Mouse (Mus musculus) c-Kit-positive CD71-positive TER-119-negative erythroid progenitor cells, embryonic 14.5 days (primary cell): ENCODE measurements at regions not wholly inside any gene's neighbourhood (a gene's known extent, or its start where the extent isn't known, plus 50 kb on each side); places are given as distances from the start of the nearest gene placed in this dataset.

Experiments
- DNase-seq: peaks from one replicate; pipeline ENCODE4 v3.0.0-alpha.2; 2013; ENCODE audit warnings: low read depth

DNA sequence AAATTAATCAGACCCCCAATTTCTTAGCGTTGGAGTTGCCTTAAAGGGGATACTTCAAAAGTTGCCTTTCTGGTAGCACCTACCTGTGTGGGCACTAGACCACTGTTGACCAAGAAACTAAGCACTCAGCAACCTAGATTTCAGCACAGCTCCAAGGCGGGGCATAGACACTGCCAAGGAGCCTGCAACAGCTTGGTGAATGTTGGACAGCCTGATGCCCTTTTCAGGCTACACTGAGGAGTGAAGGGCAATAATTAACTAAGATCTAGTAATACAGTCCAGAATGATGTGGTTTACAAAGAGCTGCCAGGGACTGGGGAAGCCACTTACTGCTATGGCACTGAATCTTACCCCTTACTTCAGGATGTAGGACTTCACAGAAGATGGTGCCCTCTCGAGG, 304.9 kb downstream of the Satb1 start:
- no peak for DNase-seq

DNA sequence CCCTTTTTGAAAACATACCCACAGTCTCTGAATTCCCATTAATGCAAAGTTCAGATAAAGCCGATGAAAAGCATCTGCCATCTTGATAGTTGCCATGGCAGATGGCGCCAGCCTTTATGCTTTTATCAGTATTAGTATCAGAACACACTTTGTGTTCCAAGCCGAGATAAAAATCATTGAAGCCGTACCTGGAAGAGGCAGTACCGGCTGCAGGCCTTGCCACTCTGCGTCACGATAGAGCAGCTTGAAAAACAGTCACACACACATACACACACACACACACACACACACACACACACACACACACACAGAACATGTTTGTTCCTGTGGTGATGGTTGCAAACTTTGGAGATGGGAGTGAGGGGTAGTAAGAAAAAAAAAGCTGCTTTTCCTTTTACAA, 306.2 kb downstream of the Satb1 start:
- no peak for DNase-seq

DNA sequence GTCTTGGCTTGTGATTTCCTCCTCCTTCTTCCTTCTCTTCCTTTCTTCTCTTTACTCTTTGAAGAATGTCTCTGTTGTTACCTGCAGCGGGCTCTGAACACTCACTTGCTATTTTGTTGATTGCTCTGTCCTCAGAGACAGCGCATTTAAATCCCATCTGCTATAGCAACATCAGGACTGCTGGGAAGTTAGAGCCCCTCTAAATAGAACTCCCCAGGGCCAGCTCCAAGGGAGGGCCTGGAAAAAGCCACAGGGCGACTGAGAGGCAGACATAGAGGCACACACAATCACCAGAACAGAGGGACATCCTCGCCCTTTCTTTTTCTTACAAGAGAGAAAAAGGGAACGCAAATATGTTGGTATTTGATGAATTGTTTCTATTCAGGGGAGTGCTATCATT, 306.6 kb downstream of the Satb1 start:
- DNase-seq = no peak

DNA sequence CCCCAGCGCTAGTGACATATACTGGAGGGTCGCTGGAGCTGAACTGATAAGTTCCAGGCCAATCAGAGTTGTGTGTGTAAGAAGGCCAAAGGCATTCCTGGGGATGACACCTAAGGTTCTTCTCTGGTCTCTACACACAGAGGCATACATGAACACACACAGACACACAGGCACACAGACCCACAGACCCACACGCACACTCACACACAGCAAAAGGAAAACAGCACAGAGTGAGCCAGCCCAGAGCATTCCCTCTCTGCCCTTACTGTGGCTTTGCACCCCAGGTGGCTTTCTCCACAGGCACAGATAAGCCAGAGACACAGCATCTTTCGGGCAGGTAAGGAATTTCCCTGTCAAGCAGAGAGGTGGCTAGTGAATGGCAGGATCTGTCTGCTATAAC, 307.1 kb downstream of the Satb1 start:
- no peak for DNase-seq

DNA sequence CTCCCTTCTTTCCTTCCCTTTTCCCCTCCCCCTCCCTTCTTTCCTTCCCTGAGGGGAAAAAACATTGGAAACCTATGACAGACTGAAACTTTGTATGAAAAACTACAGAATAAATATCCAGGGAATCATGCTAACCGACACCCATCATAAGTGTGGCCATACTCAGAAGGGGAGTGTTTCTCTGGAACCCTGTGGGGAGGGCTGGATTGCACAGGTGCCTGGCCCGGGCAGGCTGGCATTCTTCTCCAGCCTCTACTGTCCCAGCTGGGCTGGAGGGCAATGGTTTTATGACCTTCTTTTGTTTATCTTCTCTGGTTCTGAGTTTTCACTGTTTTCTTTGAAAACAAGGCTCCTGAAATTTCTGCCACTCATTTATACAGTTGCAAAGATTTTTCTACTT, 307.9 kb downstream of the Satb1 start:
- DNase-seq = no peak

DNA sequence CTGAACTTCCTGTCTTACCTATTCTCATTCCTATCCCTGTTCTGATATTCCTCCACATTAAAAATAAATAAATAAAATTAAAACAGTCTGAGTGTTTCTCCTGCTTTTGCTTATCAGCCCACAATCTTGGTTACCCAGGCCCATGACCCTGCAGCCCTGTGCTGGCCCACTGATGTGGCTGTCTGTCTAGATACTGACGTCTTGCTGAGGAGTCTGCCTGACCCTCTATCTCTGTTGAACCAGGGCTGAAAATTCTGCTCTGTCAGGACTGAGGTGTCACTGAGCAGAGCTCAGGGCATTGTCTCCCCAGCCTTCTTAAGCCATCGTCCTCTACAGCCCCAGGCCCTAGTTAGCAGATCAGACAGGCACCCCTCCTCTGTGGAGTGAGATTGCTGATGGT, 321.2 kb downstream of the Satb1 start:
- DNase-seq = no peak

DNA sequence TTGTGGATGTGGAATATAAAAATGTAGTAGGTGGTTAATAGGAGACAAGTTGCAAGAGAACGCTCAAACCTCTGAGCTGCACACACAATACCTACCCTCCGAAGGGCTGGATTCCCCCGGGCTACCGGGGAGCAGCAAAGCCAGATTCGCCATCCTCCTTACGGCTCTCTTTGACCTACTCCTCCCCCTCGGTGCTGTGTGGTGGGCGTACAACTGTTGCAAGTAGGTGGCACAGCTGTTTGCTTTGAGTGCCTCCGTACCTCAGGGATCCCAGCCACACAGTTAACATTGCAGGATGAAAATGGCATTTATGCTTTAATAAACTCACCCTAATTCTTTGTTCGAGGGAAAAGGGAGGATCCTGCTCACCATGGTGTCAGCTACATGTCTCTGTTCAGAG, 321.6 kb upstream of the Tbc1d5 start:
- DNase-seq = no peak

DNA sequence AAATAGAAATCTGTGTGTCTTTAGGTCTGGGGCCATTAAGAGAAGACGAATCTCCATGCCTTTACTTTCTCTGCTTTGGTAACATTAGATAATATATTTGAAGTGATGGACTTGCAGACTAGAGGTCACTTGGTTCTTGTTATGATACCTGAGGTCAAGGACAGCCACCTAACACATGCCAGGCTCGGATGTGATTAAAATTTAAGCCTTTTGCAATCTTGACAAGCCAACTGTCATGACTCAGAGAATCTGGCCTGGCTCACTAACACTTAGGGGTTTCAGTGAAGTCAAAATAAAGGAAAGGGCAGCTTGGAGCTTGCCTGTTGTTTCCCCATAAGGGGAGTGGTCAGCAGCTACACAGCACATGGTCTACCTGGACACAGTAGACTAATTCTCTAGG, 320.4 kb upstream of the Tbc1d5 start:
- DNase-seq = no peak

DNA sequence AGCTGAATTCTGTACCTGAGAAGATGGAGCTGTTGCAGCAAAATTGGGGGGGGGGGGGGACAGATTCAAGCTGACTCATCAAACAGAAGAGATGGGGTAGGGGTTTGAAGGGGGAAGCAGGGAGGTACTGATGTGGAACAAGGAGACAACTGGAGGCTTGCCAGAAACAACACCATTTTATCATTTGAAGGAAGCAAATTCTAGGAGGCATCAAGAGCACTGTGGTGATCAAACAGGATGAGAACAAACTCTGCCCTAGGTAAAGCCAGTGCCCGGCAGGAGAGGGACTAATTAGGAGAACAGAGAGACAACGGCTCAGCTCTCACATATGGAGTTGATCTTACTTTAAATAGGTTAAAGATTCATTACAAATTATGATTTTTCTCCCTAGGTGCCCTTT, 315.9 kb upstream of the Tbc1d5 start:
- DNase-seq = no peak

DNA sequence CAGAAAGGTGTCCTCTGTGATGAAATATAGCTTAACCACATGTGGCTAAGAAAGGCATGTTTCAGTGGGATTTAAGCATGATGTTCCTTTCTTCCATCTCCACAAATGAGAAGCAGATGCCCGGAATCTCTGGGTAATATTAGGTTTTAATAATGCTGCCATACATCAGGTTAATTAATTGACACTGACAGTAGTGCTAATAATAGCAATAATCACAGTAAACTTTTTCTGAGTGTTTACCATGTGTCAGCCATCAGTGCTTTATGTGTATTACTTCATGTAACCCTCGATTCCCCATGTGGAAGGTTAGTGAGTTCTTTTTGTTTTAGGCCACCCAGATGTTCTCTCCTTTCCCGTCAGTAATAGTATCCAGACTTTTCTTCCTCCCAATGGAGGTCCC, 310.2 kb upstream of the Tbc1d5 start:
- no peak for DNase-seq

DNA sequence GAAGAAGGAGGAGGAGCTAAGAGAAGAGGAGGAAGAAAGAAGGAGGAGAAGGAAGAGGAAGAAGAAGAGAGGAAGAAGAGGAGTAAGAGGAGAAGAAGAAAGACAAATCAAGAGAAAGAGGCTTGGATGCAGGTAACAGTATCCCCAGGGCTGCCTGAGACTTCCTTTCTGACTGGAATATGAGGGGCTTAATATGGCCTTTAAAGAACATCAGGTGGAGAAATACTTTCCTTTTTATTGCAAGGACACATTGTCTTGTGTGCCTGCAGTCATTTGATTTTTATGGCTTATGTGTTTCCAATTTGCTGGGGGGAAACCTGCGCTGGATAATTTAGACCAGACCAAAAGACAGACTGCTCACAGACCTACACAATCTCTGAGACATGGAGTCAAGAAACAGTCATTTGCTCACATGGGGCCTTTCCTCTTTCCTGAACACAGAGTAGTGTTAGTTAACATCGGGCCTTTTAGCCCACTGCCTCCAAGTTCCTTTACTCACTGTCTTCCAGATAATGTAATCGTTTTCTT, 308.8 kb upstream of the Tbc1d5 start:
- DNase-seq = no peak

DNA sequence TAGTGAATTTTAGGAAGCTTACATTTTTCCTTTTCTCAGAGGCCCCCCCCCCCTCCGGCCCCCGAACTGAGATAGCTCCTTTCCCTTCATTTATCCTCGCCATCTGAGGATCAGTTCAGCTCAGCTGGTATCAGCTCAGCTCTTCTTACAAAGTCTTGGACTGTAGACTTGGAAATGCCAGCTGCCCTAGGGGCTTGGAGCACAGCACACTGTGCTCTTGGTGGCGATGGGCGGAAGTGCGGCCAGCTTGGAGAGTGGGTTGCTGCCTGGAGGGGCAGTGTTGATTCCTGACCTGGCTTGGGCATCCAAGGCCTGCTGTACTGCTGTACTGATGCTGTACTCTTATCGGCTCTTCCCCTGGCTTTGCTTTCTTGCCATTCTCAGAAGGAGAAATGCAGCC, 298.7 kb upstream of the Tbc1d5 start:
- no peak for DNase-seq

DNA sequence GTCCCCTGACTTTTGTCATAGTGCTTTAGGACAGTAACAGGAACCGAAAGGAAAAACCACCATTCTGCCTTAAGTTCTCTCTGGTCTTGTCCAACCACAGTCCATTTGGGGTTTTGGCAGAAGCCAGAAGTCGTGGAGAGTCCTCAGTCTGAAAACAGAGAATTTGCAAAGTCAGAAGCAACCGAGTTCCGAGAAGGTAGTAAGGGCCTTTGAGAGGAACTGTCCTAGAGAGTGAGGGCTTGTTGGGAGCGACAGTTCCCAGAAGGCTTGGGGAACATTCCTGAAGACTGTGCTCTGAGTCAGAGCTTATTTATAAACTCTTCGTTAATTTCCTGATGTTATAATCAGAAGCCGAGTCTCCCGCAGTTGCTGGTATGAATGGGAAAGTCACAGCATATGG, 298.3 kb upstream of the Tbc1d5 start:
- DNase-seq = no peak

DNA sequence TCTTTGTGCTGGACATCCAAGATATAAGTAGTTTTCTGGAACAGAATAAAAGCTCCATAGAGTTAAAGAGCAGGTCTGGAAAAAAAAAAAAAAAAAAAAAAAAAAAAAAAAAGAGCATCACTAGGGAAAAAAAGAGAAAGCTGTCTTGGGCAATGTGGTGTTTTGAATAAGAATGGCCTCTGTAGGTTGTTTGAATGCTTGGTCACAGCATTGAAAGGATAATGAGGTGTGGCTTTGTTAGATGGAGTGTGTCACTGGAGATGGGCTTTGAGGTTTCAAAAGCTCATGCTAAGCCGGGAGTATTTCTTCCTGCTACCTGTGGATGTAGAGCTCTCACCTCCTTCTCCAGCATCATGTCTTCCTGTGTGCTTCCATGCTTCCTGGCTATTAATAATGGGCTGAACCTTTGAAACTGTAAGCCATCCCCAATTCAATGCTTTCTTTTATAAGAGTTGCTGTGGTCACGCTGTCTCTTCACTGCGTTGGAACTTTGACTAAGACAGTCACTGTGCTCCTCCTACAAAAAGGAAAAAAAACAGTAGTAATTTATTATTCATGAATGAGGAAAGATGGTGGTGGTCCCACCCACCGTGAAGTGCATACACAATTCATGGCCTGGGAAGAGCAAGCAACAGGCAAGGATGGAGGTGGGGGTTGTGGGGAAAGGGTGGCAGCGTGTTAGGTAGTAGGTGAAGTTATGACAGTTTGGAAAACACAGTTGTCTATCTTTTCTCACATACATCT, 283.2 kb upstream of the Tbc1d5 start:
- no peak for DNase-seq

DNA sequence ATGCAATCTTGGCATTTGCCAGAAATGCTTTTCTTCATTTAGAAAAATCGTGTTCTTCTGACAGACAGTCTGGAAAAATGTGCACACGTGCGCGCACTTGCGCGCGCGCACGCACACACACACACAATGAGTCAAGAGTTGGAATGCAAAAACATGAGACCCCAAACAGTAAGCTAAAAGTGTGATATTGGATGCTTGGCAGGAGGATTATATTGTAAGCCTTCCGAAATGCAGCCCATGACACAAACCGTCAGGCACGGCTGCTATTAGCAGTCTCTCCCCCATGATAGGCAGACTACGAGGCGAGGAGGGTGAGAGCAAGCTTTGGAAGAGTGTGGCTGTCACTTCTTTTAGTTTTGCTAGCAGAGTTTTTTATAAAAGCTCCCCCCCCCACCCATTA, 282.1 kb upstream of the Tbc1d5 start:
- DNase-seq = no peak

DNA sequence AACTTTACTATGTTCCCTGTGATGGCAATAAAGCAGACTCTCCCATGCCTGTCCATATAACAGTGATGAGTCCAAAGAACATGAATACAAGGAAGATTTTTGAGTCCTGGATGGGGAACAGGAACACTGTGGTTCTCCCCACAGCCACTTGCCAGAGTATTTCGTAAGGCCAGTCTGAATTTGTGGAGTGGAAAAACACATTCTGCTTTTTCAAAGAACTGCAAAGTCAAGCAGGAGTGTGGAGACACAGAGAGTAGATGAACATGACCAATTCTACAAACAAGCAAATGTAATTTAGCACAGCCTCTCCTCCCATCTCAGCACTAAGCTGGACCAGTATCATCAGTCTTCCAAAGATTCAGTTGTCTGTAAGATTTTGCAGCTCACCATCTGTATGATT, 280.0 kb upstream of the Tbc1d5 start:
- DNase-seq = no peak

DNA sequence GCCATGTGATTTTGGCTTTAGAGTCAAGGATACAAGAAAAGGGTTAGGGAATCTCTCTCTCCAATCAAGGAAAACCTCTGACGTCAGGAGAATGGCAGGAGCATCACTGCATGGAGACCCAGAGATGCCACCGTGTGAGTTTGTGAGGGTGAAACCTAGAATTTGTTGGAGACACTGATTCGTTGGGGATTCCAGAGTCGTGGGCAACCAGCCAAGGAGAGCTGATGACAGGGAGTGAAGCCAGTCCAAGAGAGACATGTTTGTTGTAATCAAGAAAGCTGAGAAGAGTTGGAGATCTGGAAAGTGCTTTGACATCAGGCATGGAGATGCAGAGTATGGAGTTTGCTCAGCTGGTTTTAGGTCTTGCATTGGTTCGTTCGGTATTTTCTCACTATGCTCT, 236.6 kb upstream of the Tbc1d5 start:
- no peak for DNase-seq

DNA sequence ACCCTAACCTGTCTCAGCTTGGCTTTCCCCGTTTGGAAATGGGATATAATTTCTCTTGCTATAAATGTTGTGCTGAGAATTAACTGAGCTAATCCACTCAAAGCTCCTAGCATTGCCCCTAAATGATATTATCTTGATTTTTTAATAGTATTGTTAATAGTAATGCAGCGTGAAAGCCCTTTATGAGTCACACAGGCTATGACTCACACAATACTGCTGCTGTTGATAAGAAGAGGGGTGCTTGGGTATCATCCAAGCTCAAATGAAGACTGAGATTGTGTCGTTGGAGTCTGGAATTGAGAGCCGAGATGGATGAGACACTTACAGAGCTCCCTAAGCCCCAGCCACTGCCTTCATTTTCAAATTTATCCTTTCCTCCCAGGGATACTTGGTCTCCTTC, 235.2 kb upstream of the Tbc1d5 start:
- DNase-seq = no peak

DNA sequence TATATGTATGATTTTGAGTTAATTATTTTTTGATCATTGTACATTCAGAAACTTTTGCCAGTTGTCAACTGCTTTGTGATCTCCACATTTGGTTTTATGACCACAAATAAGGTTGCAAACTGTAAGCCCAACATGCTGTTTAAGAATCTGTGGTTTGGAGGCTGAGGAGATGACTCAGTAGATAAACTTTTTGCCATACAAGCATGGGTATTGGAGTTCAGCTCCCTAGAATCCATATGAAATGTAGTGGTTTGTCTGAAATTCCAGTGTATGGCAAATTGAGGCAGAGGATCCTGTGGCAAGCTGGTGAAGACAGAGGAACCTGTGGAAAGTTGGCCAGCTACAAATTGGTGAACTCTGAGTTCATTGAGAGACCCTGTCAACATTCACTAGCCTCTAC, 234.6 kb upstream of the Tbc1d5 start:
- no peak for DNase-seq

DNA sequence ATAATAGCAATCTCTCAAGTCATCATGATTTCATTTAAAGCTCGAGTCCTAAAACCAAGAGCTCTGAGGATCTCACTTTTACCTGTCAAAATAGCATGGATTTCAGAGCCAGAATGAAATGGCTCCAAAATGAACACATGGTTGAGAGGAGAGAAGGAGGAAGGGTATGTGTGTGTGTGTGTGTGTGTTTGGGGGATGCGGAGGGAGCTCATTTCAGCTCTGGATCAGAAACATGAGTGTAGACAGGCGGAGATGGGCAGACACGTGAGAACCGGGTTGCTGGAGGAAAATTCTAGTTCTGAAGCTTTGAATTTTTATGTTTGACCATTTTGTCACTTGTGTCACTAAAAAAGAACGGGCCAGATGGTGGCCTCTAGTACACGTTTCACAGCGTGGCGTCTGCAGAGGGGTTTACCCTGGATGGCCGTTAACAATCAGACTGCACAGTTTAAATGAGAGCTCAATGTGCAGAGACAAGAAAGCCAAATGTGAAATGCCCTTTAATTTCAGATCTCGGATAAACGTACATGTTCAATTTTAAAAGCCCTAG, 232.5 kb upstream of the Tbc1d5 start:
- no peak for DNase-seq

DNA sequence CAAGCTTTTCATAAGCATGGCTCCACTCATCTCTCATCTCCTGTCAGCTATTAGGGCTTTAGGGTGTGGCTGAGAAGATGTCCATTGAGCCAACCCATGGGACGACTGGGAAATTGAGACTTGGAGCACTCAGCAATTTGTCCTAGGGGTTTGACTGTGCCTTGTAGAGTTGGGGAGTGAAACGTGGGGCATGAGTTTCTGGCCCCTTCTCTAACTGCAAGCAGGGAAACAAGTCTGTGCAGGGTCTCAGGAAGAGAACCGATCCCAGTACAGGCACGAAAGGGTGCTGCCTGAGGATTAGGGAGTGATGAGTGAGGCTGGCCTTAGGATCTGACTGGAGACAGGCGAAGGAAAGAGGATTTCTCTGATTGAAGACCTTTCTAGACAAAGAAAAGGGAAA, 229.7 kb upstream of the Tbc1d5 start:
- no peak for DNase-seq

DNA sequence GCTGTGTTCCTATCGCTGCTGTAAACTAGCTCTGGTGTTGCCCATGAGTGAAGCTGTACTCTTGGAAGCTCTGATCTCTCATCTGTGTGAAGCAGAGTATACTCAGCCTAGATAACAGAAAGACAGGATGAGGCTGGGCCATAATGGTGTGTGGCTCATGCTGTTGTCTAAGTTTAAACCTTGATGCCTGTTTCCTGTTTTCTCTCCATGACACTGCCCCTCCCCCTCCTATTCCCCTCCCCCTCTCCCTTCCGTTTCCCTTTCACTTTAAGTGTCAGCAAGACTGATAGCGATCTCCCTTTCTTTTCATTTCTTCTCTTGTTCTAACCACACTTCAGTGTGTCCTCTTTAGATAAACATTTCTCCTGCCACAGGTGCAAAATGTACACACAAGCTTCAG, 229.2 kb upstream of the Tbc1d5 start:
- DNase-seq = no peak

DNA sequence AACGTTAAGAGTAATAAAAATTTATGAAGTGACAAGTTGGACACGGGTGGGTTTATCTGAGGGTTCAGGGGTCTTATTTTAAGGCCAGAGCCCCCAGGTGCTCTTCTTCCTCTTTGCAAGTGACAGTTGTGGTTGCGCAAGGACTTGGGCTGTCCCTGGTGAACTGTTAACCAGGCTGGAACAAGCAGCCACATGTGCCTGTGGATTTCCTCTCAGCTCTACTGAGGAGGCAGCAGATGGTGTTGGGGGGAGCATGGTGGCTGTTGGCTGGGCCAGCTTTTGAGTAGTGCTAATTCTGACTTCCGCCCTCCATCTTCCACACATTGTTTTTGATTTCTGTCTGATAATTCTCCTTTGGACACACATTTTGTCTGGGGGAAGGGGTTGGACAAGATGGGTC, 227.9 kb upstream of the Tbc1d5 start:
- DNase-seq = no peak

DNA sequence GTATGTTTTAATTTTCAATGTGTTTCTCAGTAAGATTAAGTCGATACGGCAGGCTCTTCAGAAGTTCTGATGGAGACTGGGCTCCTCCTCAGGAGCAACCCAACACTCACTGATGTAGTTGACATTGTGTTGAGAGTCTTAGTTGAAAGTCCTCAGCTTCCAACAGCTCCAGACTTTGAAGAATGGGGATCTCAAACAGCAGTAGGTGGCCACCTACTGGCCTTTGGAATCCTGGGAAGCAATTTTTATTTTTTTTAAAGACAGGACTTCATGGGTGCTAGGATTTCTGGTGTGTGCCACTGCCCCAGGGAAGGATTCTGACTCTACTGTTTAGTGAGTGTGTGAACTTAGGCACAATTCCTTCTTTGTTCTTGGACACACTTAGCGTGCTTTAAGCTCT, 225.9 kb upstream of the Tbc1d5 start:
- no peak for DNase-seq
